Mouse (Mus musculus) embryonic facial prominence, embryonic 14.5 days (tissue): ENCODE results near the gene Olfr1122. TPM values are rescaled to one million over a fixed set of nuclear protein-coding genes. Genes with fewer than 3 reads are reported as not detected.
"Not testable (repeated sequence)": the region's sequence is repeated elsewhere in the genome, so short reads cannot be mapped to it uniquely, and the experiment has no call there.

Source experiments
- ATAC-seq: fragments of 200-750 bp; cut with Nextera tagmentation; 2 replicates; pipeline ENCODE4 v1.8.0; 2017; ENCODE audit warnings: low read depth, moderate number of reproducible peaks, moderate TSS enrichment
- DNase-seq: peaks from one replicate; pipeline ENCODE4 v3.0.0-alpha.2; 2015; ENCODE audit warnings: low spot score
- H3K27ac ChIP-seq: fragments of 300-500 bp; sonication (generic); replicated peaks from 2 replicates; pipeline ENCODE4 v1.5.1; 2014; ENCODE audit warnings: low read depth, mild to moderate bottlenecking, low read length, moderate library complexity
- H3K27me3 ChIP-seq: fragments of 300-500 bp; sonication (generic); replicated peaks from 2 replicates; pipeline ENCODE4 v1.6.1; 2014; ENCODE audit warnings: low read length; ENCODE audit not compliant: control insufficient read depth, insufficient read depth
- H3K36me3 ChIP-seq: fragments of 300-500 bp; sonication (generic); 2 replicates; pipeline ENCODE4 v1.6.1; 2014; ENCODE audit warnings: low read length, mixed read lengths; ENCODE audit not compliant: control insufficient read depth, insufficient read depth
- H3K4me1 ChIP-seq: fragments of 300-500 bp; sonication (generic); 2 replicates; pipeline ENCODE4 v1.6.1; 2014; ENCODE audit warnings: antibody characterized with exemption, low read length; ENCODE audit not compliant: control insufficient read depth, insufficient read depth
- H3K4me2 ChIP-seq: fragments of 300-500 bp; sonication (generic); 2 replicates; pipeline ENCODE4 v1.6.1; 2014; ENCODE audit warnings: low read depth, mild to moderate bottlenecking, low read length, moderate library complexity, mixed read lengths
- H3K4me3 ChIP-seq: fragments of 300-500 bp; sonication (generic); 2 replicates; pipeline ENCODE4 v1.5.1; 2014; ENCODE audit warnings: low read depth, mild to moderate bottlenecking, low read length
- H3K9ac ChIP-seq: fragments of 300-500 bp; sonication (generic); 2 replicates; pipeline ENCODE4 v1.6.1; 2014; ENCODE audit warnings: low read depth, mild to moderate bottlenecking, low read length, moderate library complexity, mixed read lengths
- H3K9me3 ChIP-seq: fragments of 300-500 bp; sonication (generic); 2 replicates; pipeline ENCODE4 v1.6.1; 2016; ENCODE audit warnings: low read length; ENCODE audit not compliant: control insufficient read depth
- WGBS: fragments of 180-500 bp; shearing (Covaris S2); extraction: QIAGEN DNeasy Blood & Tissue Kit; methylation state at CpG from one replicate; pipeline ENCODE4 v1.1.7; 2014; 5-methylcytosine and 5-hydroxymethylcytosine counted together
- polyA plus RNA-seq: library from polyadenylated mRNA; unstranded; fragments of >200 nt; fragmentation: Nextera tagmentation; extraction: Ambion mirVana; gene quantifications from 2 replicates; pipeline ENCODE4 v1.2.1, GENCODE M21; 2014

Gene Olfr1122
- polyA plus RNA-seq = not detected in 2 replicates

DNA sequence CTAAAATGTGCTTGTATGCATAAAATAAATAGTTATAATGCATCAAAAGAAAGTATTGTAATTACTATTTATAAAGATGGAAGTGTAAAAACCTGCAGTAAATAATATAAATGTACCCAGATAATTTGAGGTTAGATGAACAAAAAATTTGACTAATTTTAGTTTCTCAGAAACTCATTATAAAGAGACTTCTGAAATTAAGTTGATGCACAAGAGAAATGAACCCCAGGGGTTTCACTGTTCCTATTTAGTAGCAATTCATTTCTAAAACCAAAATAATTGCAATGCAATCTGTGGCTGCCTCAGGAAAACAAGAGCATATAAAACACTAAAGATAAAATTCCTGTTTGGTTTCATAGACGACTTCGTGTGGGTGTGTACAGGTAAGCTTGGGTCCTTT is at the start of gene Olfr1122:
TSS of gene Olfr1122 (plus strand) at position 301 of the 400 bp plus-strand sequence.
- Histone ChIP-seq H3K4me2 (no peak within 1 kb of the TSS), H3K4me1 (no peaks in the 10 kb centered on the region), H3K27me3 (no peaks in the 10 kb centered on the region), H3K27ac (no peak within 1 kb of the TSS), H3K9me3 (no peaks in the 10 kb centered on the region), H3K36me3 (no peaks in the 10 kb centered on the region), H3K4me3 (no peak within 1 kb of the TSS), H3K9ac (no peak within 1 kb of the TSS)
- ATAC-seq (no peak), DNase-seq (no peak)
- 77% methylated on average over 2 of the region's 2 CpGs for WGBS

- 43% methylated on average over 2 of the region's 2 CpGs for whole genome bisulfite sequencing
- no peak for ATAC-seq
- Histone ChIP-seq H3K9me3 (no peaks in the 10 kb centered on the region), H3K4me2 (no peak within 1 kb of the TSS), H3K27ac (no peak within 1 kb of the TSS), H3K36me3 (no peaks in the 10 kb centered on the region), H3K4me1 (no peaks in the 10 kb centered on the region), H3K4me3 (no peak within 1 kb of the TSS), H3K27me3 (no peaks in the 10 kb centered on the region), H3K9ac (no peak within 1 kb of the TSS)
- DNase-seq = no peak
Measured at GRCm38 (mm10) chr2:87354515-87354914, 31.1 kb upstream of the Olfr1122 start, which contains the start of gene Olfr1120. Olfr1120 (plus strand) TSS chr2:87354815.

DNA sequence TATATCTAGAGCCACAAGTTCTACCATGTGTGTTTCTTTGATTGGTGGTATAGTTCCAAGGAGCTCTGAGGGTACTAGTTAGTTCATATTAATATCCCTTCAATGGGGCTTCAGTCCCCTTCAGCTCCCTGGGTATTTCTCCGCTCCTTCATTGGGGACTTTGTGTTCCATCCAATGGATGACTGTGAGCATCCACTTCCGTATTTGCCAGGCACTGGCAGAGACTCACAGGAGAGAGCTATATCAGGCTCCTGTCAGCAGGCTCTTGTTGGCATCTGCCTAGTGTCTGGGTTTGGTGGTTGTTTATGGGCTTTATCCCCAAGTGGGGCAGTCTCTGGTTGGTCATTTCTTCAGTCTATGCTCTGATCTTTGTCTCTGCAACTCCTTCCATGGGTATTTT is 25.5 kb upstream of the Olfr1122 start:
- not testable (repeated sequence) for H3K4me1 ChIP-seq, H3K9me3 ChIP-seq, H3K4me2 ChIP-seq, DNase-seq, H3K27ac ChIP-seq, H3K4me3 ChIP-seq, ATAC-seq, H3K9ac ChIP-seq, H3K27me3 ChIP-seq, H3K36me3 ChIP-seq
- 94% methylated on average over 2 of the region's 2 CpGs for WGBS

GRCm38 (mm10) chr2:87369595-87369994 is 16.1 kb upstream of the Olfr1122 start, which contains the start of gene Olfr1121:
Olfr1121 (plus strand) TSS chr2:87369895.
- Histone ChIP-seq H3K4me1 (no peaks in the 10 kb centered on the region), H3K9ac (no peak within 1 kb of the TSS), H3K9me3 (no peaks in the 10 kb centered on the region), H3K36me3 (no peaks in the 10 kb centered on the region), H3K27ac (no peak within 1 kb of the TSS), H3K27me3 (no peaks in the 10 kb centered on the region), H3K4me2 (no peak within 1 kb of the TSS), H3K4me3 (no peak within 1 kb of the TSS)
- WGBS = 35% methylated on average over 1 of the region's 1 CpGs
- DNase-seq = no peak
- ATAC-seq = no peak

GRCm38 (mm10) chr2:87371726-87372125 is 13.9 kb upstream of the Olfr1122 start:
- no peak for ATAC-seq
- Histone ChIP-seq H3K27ac (no peak overlapping the region), H3K4me2 (no peak overlapping the region), H3K9me3 (no peaks in the 10 kb centered on the region), H3K36me3 (no peaks in the 10 kb centered on the region), H3K4me3 (no peak overlapping the region), H3K27me3 (no peaks in the 10 kb centered on the region), H3K4me1 (no peaks in the 10 kb centered on the region), H3K9ac (no peak overlapping the region)
- 88% methylated on average over 4 of the region's 4 CpGs for WGBS
- DNase-seq = no peak

- Histone ChIP-seq H3K36me3 (no peaks in the 10 kb centered on the region), H3K9me3 (no peaks in the 10 kb centered on the region), H3K4me3 (no peak overlapping the region), H3K27ac (no peak overlapping the region), H3K9ac (no peak overlapping the region), H3K4me2 (no peak overlapping the region), H3K4me1 (no peaks in the 10 kb centered on the region), H3K27me3 (no peaks in the 10 kb centered on the region)
- DNase-seq = no peak
- ATAC-seq = no peak
- WGBS = 77% methylated on average over 2 of the region's 2 CpGs
Measured at GRCm38 (mm10) chr2:87383935-87384334, 1.7 kb upstream of the Olfr1122 start.

DNA sequence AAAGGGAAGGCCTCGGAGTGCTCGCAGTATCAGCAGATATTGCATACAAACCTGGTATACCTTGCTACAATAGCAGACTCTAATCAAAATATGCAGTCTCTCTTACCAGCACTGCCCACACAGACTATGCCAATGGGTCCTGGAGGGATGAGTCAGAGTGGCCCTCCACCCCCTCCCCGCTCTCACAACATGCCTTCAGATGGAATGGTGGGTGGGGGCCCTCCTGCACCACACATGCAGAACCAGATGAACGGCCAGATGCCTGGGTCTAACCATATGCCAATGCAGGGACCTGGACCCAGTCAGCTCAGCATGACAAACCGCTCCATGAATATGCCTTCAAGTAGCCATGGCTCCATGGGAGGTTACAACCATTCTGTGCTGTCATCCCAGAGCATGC is 8.0 kb downstream of the Olfr1122 start:
- not testable (repeated sequence) for H3K36me3 ChIP-seq, H3K4me1 ChIP-seq, H3K4me2 ChIP-seq, H3K27ac ChIP-seq, H3K4me3 ChIP-seq, H3K9ac ChIP-seq, H3K9me3 ChIP-seq, DNase-seq, H3K27me3 ChIP-seq, ATAC-seq
- 92% methylated on average over 5 of the region's 5 CpGs for WGBS

DNA sequence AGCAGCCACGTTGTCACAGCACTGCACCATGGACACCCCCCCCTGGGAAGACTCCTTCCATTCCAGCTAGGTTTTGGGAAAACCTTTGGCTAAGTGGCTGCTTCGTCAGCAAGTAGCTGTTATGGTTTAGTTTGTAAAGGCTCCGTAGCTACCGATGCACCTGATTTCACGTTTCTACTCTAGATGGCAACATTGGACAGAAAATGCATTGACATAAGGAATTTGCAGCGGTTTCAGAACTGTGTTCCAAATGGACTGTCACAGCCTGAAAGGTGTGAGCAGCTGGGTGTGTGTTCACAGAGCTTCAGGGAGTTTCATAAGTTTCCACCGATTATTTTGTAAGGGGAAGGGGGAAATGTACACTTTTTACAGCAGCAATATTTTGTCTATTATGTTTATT is 9.0 kb downstream of the Olfr1122 start:
- H3K4me1 ChIP-seq, H3K27me3 ChIP-seq, H3K36me3 ChIP-seq, H3K4me2 ChIP-seq, DNase-seq, H3K9ac ChIP-seq, ATAC-seq, H3K4me3 ChIP-seq, H3K27ac ChIP-seq, H3K9me3 ChIP-seq: not testable (repeated sequence)
- 75% methylated on average over 7 of the region's 7 CpGs for WGBS

DNA sequence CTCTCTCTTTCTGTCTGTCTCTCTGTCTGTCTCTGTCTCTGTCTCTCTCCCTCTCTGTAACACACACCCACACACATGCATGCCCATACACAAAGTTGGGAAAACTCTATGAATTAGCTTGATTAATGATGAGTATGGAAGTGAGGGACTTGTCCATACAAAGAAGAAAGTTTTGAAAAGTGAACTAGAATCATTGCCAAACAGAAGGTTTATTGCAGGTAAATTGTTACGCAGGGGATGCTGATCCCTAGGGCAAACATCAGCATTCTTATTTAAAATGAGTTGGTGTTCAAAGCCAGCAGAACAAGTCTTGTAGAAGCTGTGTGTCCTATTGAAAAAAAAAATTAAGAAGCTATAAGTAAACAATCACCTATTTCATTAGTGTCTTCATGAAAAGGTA is 30.7 kb downstream of the Olfr1122 start, which contains the start of gene Olfr1123:
TSS of gene Olfr1123 (plus strand) at position 301 of the 400 bp plus-strand sequence.
- 83% methylated on average over 1 of the region's 1 CpGs for WGBS
- no peak within 1 kb of the TSS for H3K27ac ChIP-seq
- no peak within 1 kb of the TSS for H3K4me2 ChIP-seq
- no peaks in the 10 kb centered on the region for H3K9me3 ChIP-seq
- no peaks in the 10 kb centered on the region for H3K4me1 ChIP-seq
- H3K4me3 ChIP-seq = no peak within 1 kb of the TSS
- H3K27me3 ChIP-seq = no peaks in the 10 kb centered on the region
- H3K9ac ChIP-seq = no peak within 1 kb of the TSS
- ATAC-seq = no peak
- no peaks in the 10 kb centered on the region for H3K36me3 ChIP-seq
- DNase-seq = no peak
